Mouse (Mus musculus) kidney, postnatal 0 days (tissue): ENCODE measurements around the gene Lyve1. TPM values are rescaled to one million over a fixed set of nuclear protein-coding genes. Genes with fewer than 3 reads are reported as not detected.

Experiments
- ATAC-seq: fragments of 200-750 bp; cut with Nextera tagmentation; replicated peaks from 2 replicates; pipeline ENCODE4 v1.8.0; 2017; ENCODE audit warnings: low read depth, moderate number of reproducible peaks, moderate TSS enrichment, moderate library complexity; ENCODE audit not compliant: low FRiP score
- DNase-seq: peaks from one replicate; pipeline ENCODE4 v3.0.0-alpha.2; 2016; ENCODE audit warnings: low spot score
- H3K27ac ChIP-seq: fragments of 300-500 bp; sonication (generic); 2 replicates; pipeline ENCODE4 v1.5.1; 2014; ENCODE audit warnings: mild to moderate bottlenecking
- H3K27me3 ChIP-seq: fragments of 300-500 bp; sonication (generic); 2 replicates; pipeline ENCODE4 v1.6.1; 2014; ENCODE audit warnings: low read length, mixed read lengths; ENCODE audit not compliant: insufficient read depth
- H3K36me3 ChIP-seq: fragments of 300-500 bp; sonication (generic); 2 replicates; pipeline ENCODE4 v1.6.1; 2014; ENCODE audit warnings: low read length, mixed read lengths; ENCODE audit not compliant: insufficient read depth
- H3K4me1 ChIP-seq: fragments of 300-500 bp; sonication (generic); replicated peaks from 2 replicates; pipeline ENCODE4 v1.6.1; 2014; ENCODE audit warnings: antibody characterized with exemption, low read length, mixed read lengths; ENCODE audit not compliant: insufficient read depth
- H3K4me2 ChIP-seq: fragments of 300-500 bp; sonication (generic); 2 replicates; pipeline ENCODE4 v1.6.1; 2014; ENCODE audit warnings: mild to moderate bottlenecking, low read length, moderate library complexity, mixed read lengths
- H3K4me3 ChIP-seq: fragments of 300-500 bp; sonication (generic); replicated peaks from 2 replicates; pipeline ENCODE4 v1.5.1; 2014; ENCODE audit warnings: low read depth, low read length
- H3K9ac ChIP-seq: fragments of 300-500 bp; sonication (generic); 2 replicates; pipeline ENCODE4 v1.6.1; 2014; ENCODE audit warnings: low read depth, low read length
- H3K9me3 ChIP-seq: fragments of 300-500 bp; sonication (generic); replicated peaks from 2 replicates; pipeline ENCODE4 v1.6.1; 2016; ENCODE audit warnings: low read length, inconsistent platforms, mixed read lengths
- CTCF ChIP-seq: IDR thresholded peaks from 2 replicates; pipeline ENCODE4 v1.5.1; 2016; ENCODE audit warnings: antibody characterized with exemption, low read depth, mild to moderate bottlenecking, moderate library complexity
- WGBS: fragments of 180-500 bp; shearing (Covaris S2); extraction: QIAGEN DNeasy Blood & Tissue Kit; methylation state at CpG from one replicate; pipeline ENCODE4 v1.1.7; 2014; 5-methylcytosine and 5-hydroxymethylcytosine counted together
- polyA plus RNA-seq: library from polyadenylated mRNA; unstranded; fragments of >200 nt; fragmentation: Nextera tagmentation; extraction: Ambion mirVana; gene quantifications from 2 replicates; pipeline ENCODE4 v1.2.1, GENCODE M21; 2015

The Lyve1 gene
- polyA plus RNA-seq, 1 experiment from 2014 or later, result 4.3 TPM

DNA sequence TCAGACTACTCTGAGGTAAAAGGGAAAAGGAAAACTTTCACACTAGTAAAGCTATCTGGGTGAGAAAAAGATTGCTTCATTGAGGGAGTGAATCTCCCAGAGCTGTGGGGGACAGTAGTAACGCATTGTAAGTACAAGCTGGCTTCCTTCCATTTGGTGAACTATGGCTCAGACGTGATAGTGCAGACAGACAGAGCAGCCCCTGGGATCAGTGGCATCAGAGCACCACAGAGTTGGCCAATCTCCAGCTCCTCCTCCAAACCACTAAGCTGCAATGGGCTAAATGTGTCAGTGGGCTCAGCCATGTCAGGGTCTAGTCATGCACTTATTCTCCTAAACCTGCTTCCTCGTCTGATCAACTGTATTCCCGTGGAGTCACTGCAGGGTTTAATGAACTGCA lies 39.4 kb downstream of the Lyve1 start:
- no peak for DNase-seq
- Histone ChIP-seq H3K9me3 (no peaks in the 10 kb centered on the region), H3K27ac (no peak overlapping the region), H3K9ac (no peak overlapping the region), H3K36me3 (peaks cover 13% of the 10 kb centered on the region; the same call in 1 of the 2 replicates), H3K27me3 (no peaks in the 10 kb centered on the region), H3K4me1 (0 out of 2 replicates have a peak, but pooled peaks cover 3% of the 10 kb centered on the region), H3K4me2 (no peak overlapping the region), H3K4me3 (no peak overlapping the region)
- WGBS, result 55% methylated on average over 4 of the region's 4 CpGs
- no peak for TF ChIP-seq CTCF
- ATAC-seq, result no peak

- no peak for TF ChIP-seq CTCF
- 0 out of 2 replicates have a peak, but pooled peaks cover 3% of the 10 kb centered on the region for H3K4me1 ChIP-seq
- no peak overlapping the region for H3K4me2 ChIP-seq
- H3K9ac ChIP-seq, result no peak overlapping the region
- 44% methylated on average over 8 of the region's 8 CpGs for WGBS
- peaks cover 13% of the 10 kb centered on the region; the same call in 1 of the 2 replicates for H3K36me3 ChIP-seq
- H3K27ac ChIP-seq, result no peak overlapping the region
- ATAC-seq (no peak), DNase-seq (no peak)
- no peaks in the 10 kb centered on the region for H3K27me3 ChIP-seq
- no peak overlapping the region for H3K4me3 ChIP-seq
- no peaks in the 10 kb centered on the region for H3K9me3 ChIP-seq
Observed at GRCm38 (mm10) chr7:110823076-110823475, 40.0 kb downstream of the Lyve1 start.

DNA sequence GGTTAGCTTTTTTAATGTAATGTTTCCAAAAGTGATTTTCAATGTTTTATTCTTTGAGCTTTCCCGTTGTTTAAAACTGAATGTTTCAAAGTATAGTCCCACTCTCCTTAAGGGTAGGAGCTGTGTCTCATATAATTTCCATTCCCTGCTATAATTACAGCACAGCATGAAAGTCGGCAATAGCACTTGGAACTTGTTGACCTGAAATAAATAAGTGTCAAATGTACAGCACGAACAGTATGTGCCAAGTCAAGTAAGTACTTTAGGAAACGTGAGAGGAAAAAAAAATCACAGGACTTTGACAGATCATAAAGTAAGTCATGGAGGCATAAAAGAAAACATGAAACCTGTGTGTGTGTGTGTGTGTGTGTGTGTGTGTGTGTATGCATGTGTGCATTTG lies 41.0 kb downstream of the Lyve1 start:
- Histone ChIP-seq H3K9ac (no peak overlapping the region), H3K27ac (no peak overlapping the region), H3K4me3 (no peak overlapping the region), H3K9me3 (no peaks in the 10 kb centered on the region), H3K27me3 (no peaks in the 10 kb centered on the region), H3K4me1 (0 out of 2 replicates have a peak, but pooled peaks cover 3% of the 10 kb centered on the region), H3K36me3 (peaks cover 13% of the 10 kb centered on the region; the same call in 1 of the 2 replicates), H3K4me2 (no peak overlapping the region)
- ATAC-seq, result no peak
- WGBS, result 31% methylated on average over 4 of the region's 4 CpGs
- no peak for TF ChIP-seq CTCF
- no peak for DNase-seq

DNA sequence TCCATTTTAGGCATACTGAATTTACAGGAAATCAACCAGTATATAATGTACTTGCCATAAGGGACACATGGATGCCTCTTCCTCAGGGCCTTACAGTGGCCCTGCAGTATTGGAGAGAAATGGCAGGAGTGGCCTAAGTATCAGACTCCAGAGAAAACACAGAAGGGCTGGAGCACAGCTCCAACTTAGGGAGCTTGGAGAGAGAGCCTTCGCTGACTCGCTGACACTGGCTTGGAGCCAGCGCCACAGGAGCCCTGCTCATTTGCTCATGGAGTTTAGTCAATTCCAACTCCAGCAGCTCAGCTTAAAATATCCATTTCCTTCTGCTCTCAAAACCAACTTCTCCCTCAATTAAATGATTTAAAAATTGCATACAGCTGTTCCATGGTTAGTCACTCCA lies 41.4 kb downstream of the Lyve1 start:
- H3K4me1 ChIP-seq, result 0 out of 2 replicates have a peak, but pooled peaks cover 3% of the 10 kb centered on the region
- WGBS, result 24% methylated on average over 3 of the region's 3 CpGs
- TF ChIP-seq CTCF, result no peak
- no peak overlapping the region for H3K4me3 ChIP-seq
- DNase-seq (peak; percentile 65), ATAC-seq (no peak)
- no peak overlapping the region for H3K4me2 ChIP-seq
- H3K36me3 ChIP-seq, result peaks cover 13% of the 10 kb centered on the region; the same call in 1 of the 2 replicates
- H3K9ac ChIP-seq, result no peak overlapping the region
- no peaks in the 10 kb centered on the region for H3K27me3 ChIP-seq
- no peaks in the 10 kb centered on the region for H3K9me3 ChIP-seq
- H3K27ac ChIP-seq, result peak overlapping the region; percentile 60; the same call in 1 of the 2 replicates

DNA sequence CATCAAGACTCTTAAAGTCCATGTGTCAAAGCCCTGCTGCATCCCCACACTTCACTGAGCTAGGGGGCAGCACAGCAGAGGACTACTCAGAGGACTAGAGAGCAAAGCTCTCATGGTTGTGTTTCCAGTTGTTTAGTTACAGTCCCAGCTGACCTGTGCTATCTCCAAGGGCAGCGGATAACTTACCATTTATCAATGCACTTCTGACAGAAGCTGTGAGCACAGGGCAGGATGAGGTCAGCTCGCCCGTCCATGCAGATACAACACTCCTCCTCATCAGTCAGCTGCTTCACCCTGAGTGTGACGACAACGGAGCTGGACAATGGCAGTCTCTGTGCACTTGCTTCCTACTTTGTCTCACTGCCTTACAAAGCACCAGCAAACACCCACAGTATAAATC lies 42.0 kb downstream of the Lyve1 start:
- Histone ChIP-seq H3K4me2 (no peak overlapping the region), H3K27me3 (no peaks in the 10 kb centered on the region), H3K36me3 (peaks cover 13% of the 10 kb centered on the region; the same call in 1 of the 2 replicates), H3K27ac (no peak overlapping the region), H3K9ac (no peak overlapping the region), H3K4me1 (0 out of 2 replicates have a peak, but pooled peaks cover 3% of the 10 kb centered on the region), H3K9me3 (no peaks in the 10 kb centered on the region), H3K4me3 (no peak overlapping the region)
- ATAC-seq (no peak), DNase-seq (peak; percentile 68)
- peak; percentile 56 for TF ChIP-seq CTCF
- 27% methylated on average over 5 of the region's 5 CpGs for WGBS

- Histone ChIP-seq H3K36me3 (0 out of 2 replicates have a peak, but pooled peaks cover 6% of the 10 kb centered on the region), H3K27me3 (no peaks in the 10 kb centered on the region), H3K9ac (no peak overlapping the region), H3K9me3 (no peaks in the 10 kb centered on the region), H3K27ac (no peak overlapping the region), H3K4me3 (no peak overlapping the region), H3K4me2 (no peak overlapping the region), H3K4me1 (0 out of 2 replicates have a peak, but pooled peaks cover 3% of the 10 kb centered on the region)
- no peak for TF ChIP-seq CTCF
- ATAC-seq (no peak), DNase-seq (no peak)
- WGBS, result 76% methylated on average over 11 of the region's 11 CpGs
Observed at GRCm38 (mm10) chr7:110818787-110819350, 44.2 kb downstream of the Lyve1 start.
